Mouse (Mus musculus): Measurements from ENCODE around the gene Slc7a15. TPM values are rescaled to one million over a fixed set of nuclear protein-coding genes. Genes with fewer than 3 reads are reported as not detected.
"Not testable (repeated sequence)": the region's sequence is repeated elsewhere in the genome, so short reads cannot be mapped to it uniquely, and the experiment has no call there.

Slc7a15 gene
- under 1 TPM in 1 of 2 experiments, not detected in 1; 0.24 TPM for total RNA-seq (2021)
- long read RNA-seq, experiment 1, partial matches to known transcripts, result 0 of 1 reads
- long read RNA-seq, experiment 1, other reads (novel, unspliced or antisense), result 1 of 1 reads
- long read RNA-seq, experiment 2, result 0 reads

DNA sequence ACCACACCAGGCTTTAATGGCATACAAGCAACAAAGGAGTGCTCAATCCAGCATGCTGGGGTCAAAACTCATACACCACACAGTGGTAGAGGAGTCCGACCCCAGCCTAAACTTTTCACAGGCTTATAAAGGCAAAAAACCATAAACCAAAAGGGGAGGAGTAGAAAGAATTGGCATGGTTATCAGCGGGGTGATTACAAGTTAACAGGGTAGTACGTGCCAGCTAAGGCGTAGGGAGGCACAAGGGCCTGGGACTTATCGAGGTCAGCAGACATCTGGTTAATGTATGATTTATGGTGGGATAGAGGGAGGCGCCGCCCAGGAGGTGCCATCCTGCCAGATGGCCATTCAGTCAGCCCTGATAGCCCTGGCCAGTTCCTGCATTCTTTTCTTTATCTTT lies at the start of gene Slc7a15:
Gene Slc7a15 (minus strand): TSS at position 101 of the 400 bp plus-strand sequence.
- not testable (repeated sequence) for DNase-seq

DNA sequence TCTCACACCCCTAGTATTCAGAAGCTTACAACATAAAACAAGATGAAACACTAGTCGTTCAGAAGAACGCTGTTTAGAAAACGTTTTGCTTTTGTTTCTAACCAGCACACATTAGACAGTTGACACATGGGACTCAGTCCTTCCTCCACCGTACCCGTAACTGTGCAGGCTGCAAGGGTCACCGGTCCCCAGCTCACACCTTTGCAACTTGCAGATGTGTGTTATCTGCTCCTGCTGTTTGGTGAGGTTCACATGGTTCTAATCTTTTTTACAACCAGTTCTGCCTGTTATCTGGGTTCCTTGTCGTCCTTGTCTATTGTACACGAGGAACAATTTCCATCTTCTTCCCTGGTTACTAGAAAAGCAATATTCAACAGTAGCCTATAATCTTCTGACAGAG lies 49.3 kb upstream of the Slc7a15 start:
- not testable (repeated sequence) for DNase-seq

DNA sequence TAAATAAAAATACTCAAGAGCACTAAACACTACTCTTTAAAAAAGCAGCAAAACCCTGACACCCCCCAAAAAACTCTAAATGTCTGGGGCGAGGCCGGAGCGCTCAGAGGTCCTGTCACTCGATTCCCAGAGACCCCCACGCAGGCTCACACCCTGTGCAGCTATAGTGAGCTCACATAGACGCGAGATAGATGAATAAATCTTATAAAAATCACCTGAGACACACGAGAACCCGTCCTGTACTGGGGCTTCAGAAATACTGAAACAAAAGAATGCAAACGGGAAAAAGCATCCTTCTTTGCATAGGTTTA lies 42.5 kb upstream of the Slc7a15 start:
- peak; percentile 25 for DNase-seq

DNA sequence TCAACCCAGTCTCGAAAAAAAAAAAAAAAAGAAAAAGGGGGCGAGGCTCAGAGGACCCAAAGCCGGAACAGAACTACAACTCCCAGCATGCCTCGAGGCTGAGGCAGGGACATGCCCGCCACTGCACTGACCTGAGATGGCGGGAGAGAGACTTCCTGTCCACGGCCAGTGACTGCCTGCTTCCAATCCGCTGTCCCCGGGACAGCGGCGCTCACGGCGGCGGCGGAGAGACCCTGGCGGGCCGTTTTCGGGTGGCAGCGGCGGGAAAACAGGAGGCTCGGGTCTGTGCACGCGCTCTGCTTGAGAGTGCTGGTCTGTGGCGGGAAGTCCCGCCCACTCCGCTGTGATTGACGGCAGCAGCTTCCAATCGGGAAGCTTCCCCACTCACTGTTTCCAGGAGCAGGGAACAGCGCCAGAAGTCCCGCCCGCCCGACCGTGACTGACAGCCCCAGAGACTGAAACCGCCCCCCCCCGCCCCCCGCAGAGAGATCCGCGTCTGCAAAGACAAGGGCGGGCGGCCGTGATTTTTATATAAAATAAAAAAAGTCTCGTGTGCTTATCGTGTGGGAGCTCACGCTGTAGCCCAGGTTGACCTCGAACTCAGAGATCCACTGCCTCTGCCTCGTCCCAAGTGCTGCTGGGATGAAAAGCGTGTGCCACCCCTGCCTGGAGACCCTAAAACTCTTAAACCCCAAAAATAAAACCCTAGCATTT lies 42.0 kb upstream of the Slc7a15 start:
- peak; percentile 100 for DNase-seq

DNA sequence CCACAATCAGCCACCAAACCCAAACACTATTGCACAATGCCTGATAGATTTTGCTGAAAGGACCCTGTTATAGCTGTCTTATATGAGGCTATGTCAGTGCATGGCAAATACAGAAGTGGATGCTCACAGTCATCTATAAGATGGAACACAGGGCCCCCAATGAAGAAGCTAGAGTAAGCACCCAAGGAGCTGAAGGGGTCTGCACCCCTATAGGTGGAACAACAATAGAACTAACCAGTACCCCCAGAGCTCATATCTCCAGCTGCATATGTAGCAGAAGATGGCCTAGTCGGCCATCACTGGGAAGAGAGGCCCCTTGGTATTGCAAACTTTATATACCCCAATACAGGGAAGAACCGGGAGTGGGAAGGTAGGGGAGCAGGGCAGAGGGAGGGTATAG lies 41.3 kb upstream of the Slc7a15 start:
- not testable (repeated sequence) for DNase-seq

DNA sequence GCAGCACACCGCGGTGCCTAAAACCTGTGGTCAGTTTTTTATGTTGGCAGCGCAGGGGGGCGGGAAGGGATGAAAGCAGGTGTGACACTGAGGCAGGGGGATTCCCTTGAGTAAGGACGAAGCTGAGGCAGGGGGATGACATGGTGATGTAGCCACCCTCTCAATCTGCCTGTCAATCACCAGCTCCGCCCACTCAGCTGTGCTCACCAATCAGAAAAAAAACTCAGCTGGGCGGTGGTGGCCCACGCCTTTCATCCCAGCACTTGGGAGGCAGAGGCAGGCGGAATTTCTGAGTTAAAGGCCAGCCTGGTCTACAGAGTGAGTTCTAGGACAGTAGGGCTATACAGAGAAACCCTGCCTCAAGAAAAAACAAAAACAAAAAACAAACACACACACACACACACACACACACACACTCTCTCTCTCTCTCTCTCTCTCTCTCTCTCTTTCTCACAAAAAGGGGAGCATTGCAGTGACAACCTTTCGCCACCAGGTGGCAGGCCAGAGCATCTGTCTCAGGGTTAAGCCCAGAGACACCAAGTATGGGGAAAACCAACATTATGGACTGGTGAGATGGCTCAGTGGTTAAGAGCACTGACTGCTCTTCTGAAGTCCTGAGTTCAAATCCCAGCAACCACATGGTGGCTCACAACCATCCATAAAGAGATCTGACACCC lies 39.7 kb upstream of the Slc7a15 start:
- peak; percentile 88 for DNase-seq

DNA sequence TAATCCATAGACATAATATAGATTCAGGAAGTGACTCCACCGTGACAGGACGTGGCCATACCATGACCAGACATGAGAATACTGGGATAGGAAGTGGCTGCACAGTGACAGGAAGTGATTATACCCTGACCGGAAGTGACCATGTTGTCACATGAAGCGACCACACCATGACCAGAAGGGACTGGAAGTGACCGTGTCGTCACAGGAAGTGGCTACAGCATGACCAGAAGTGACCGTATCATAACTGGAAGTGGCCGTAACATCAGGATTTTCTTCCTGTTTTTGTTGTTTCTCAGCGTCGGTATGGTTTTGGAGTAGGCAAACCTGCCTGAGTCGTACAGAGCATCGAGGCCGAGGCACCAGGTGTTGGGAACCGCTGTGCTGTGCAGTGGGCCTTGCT lies 38.1 kb upstream of the Slc7a15 start:
- no peak for DNase-seq

DNA sequence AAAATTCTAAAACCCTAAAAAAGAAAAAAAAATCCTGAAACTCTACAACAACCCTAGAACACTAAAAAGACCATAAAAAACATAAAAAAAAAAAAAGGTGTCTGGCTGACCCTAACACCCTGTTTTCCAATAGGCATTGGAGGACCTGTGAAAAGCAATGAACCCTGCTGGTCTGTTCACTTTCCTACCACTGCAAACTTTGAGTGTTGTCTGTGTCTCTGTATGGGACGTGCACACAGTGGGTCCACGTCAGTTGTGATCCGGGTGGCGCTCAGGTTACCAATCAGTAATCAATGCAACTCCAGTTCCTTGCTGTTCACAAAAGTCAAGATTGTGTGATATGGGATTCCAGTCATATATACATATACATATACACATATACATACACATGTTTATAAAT lies 36.7 kb upstream of the Slc7a15 start:
- no peak for DNase-seq

DNA sequence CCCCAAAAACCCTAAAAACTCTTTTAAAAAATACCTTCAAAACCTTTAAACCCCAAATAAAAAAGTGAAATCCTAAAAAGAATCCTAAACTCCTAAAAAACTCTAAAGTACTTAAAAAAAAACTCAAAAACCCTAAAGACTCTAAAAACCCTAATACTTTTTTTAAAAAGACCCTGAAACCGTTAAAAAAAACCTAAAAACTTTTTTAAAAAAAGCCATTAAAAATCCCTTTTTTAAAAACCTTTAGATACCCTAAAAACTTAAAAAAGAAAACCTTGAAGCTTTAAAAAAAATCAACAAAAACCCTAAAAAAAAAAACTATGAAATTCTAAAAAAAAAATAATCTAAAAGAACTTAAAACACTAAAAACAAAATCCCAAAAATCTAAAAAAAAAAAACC lies 35.4 kb upstream of the Slc7a15 start:
- DNase-seq, result no peak

DNA sequence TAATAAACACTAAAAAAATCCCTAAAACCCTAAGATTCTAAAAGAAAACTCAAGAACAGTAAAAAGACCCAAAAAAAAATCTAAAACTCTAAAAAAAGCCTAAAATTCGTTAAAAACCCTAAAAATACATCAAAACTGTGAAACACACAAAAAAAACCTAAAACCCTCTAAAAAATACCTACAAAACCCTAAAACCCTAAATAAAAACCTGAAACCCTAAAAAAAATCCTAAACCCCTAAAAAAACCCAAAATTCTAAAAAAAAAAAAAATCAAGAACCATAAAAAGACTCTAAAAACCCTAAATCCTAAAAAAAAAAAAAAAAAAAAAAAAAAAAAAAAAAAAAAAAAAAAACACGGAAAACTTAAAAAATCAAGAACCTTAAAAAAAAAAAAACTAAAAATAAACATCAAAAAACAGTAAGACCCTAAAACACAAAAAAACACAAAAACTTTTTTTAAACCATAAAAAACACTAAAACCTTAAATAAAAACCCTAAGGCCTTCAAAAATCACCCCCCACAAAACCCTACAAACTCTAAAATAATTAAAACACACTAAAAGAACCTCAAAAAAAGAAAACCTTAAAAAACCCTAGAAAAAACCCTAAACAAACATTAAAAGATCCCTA lies 34.0 kb upstream of the Slc7a15 start:
- no peak for DNase-seq

DNA sequence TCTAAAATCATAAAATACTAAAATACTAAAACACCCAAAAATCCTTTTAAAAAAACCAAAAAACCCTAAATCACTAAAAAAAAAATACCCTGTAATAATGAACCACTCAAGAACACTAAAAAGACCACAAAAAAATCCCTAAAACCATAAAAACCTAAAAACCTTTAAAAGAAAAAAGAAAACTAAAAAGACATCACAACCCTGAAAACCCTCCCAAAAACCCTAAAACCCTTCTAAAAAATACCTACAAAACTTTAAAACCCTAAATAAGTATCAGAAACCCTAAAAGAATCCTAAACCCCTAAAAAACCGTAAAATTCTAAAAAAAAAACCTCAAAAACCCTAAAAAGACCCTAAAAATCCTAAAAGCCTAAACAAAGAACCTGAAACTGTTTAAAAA lies 32.8 kb upstream of the Slc7a15 start:
- DNase-seq, result no peak

DNA sequence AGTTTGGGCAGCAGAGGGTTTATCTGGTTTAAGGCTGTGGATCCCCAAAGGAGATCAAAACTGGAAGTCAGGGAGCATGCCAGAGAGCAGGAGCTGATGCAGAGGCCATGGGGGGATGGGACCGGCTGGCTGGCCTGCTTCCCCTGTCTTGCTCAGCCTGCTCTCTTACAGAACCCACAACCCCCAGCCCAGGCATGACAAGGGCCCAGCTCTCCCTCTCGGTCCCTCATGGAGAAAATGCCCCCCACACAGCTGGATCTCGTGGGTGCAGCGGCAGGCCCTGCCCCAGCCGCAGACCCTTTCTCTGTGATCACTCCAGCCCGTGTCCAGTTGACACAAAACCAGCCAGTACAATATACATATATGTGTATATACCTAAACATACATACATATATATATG lies 30.7 kb upstream of the Slc7a15 start:
- DNase-seq, result peak; percentile 4

DNA sequence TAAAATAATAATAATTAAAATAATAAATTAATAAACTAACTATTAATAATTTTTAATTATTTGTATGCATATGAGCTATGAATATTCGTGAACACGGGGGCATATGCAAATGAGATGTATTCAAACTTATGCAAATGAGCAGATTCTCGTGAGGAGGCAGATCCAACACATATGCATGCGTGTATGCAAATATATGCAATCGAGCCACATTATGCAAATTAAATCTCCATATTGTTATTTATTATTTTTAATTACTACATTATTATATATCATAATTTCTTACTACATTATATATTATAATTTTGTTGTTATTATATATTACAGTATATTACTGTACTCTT lies 21.8 kb upstream of the Slc7a15 start:
- no peak for DNase-seq

DNA sequence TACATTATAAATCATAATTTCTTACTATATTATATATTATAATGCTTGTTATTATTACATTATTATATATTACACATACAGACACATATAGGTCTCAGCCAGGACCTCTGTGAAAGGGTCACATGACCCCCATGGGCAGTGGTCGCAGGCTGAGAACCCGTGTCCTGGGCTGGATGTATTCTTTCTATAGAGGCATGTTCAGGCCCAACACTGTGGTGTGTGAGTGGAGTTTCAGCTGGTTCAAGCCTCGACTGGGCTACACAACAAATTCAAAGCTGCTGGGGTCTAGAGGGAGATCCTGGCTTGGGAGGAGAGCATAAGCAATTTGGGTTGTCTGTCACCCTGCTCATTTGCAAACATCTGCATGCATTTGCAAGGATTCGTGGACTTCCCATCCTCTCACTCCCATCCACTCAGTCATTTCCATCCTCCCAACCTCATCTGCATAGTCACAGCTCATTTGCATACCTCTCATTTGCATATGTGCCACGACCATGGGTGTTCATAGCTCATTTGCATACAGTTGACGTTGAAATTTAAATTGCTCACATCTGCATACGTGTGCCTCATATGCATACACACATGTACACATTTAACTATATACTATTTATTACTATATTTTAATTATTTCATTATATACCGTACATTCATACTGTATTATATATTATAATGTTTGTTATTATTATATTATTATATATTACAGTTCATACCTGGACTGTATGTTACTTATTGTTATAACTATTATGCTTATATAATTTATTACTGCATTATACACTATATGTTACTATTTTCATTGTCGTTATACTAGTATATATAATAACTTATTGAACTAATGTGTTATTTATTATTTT lies 21.2 kb upstream of the Slc7a15 start:
- no peak for DNase-seq

DNA sequence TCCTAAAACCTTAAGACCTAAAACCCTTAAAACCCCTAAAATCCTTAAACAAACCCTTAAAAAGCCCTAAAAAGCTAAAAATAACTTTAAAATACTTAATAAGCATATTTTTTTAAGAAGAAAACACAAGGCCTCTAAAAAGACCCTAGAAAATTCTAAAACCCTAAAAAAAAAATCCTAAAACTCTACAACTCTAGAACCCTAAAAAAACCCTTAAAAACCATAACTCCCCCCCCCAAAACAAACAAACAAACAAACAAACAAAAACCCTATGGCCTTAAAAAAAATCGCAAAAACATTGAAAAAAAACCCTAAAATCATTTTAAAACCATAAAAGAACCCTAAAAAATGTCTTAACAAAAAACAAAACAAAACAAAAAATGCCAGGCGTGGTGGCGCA lies 19.4 kb upstream of the Slc7a15 start:
- DNase-seq, result no peak

DNA sequence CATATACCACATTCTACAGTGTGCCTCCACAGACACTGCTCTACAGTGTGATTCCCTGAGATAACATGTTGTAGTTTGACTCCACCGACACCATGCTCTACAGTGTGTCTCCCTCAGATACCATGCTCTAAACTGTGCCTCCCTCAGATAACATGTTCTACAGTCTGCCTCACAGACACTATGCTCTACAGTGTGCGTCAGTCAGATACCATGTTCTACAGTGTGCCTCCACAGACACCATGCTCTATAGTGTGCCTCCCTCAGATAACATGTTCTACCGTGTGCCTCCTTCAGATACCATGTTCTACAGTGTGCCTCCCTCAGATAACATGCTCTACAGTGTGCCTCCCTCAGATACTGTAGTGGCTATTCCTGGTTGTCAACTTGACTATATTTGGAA lies 10.2 kb upstream of the Slc7a15 start:
- no peak for DNase-seq

DNA sequence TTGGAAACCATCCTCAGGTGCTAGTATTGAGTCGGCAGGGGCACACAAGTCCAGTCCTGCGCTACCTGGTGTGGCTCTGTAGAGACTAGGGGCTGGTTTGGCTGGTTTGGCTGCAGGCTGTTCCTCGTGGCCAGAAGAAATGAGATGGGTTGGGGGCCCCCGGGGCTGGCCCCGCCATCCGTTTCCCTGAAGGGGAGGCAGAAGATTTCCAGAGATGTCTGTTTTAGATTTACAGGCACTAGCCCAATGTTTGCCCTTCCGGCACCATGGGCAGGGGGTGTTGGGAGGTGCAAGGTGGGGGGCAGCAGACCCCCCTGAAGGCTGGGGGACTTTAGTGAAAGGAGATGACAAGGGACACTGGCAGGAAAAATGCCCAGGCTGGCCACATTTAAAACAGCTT lies 3.3 kb downstream of the Slc7a15 start:
- DNase-seq, result no peak

DNA sequence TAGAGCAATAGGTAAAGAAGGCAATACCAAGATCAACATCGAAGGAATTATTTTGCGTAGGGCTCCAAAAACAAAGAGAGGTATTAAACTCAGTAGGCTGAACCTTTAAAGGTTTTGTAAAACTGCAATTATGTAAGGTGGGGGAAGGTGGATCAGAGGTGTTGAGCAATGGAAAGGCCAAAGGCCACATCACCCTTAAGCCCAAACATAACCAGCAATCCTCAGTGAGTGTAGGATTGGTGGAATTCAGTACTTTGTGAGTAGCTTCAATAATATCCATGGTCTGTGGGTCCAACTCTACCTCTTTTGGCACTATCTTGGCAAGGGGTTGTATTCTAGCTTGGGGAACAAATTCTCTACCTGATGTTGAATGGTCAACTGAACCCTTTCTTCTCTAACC lies 7.5 kb downstream of the Slc7a15 start:
- DNase-seq, result not testable (repeated sequence)

DNA sequence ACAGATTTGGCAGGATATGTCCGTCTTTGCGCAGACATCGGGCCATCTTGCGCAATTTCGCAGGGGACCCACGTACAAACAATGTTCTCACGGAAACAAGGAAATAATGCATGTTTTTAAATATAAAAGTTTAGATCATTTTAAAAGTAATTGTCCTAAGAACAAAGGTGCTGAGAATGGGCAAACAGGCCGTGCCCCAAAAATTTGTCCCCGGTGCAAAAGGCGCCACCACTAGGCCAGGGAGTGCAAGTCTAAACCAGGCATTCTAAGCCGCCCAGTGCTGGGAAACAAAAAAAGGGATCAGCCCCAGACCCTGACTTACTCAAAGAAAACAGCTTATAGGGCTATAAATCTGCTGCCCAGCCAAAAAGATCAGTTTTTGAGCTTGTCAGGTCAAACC lies 25.5 kb downstream of the Slc7a15 start:
- DNase-seq, result no peak

DNA sequence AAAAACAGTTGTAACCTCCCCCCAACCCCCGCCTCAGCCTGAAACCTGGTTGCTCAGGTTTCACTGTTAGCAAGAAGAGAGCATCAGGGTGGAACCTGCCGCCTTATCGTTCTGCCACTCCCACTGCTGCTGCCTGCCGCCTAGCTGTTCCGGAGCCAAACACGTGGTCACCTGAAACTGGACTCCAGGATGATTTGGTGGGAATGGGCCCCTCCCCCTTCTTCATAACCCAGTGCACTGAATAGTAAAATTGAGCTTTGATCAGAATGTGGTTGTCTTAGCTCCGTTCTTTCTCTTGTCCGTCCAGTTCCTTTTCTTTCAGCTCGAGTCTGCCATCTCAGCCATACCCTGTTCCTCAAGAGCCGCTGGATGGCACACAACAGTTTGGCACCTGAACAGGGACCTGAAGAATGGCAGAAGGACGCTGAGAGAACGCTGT lies 26.9 kb downstream of the Slc7a15 start:
- not testable (repeated sequence) for DNase-seq

DNA sequence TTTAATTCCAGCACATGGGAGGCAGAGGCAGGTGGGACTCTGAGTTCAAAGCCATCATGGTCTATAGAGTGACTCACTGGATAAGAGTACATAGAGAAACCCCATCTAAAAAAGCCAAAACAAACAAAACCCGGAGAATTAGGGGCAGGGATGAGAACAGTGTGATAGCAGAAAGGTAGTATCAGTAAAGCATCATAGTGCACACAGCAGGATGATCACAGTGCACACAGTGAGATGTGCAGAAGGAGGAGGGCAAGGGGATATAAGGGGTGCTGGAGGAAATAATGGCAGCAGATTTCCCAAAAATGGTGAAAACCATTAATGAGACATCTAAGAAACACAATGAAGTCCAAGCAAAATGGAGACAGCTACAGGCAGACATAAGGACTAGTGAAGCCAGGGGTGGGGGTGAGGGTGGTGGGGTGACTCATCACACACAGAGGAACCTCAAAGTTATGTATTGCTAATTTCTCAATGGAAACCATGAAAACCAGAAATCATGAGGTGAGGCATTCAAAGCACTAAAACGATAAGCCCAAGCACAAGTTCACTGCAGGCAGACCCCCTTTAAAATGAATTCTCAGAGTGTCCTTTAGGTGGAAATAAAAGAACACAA lies 27.5 kb downstream of the Slc7a15 start:
- not testable (repeated sequence) for DNase-seq

DNA sequence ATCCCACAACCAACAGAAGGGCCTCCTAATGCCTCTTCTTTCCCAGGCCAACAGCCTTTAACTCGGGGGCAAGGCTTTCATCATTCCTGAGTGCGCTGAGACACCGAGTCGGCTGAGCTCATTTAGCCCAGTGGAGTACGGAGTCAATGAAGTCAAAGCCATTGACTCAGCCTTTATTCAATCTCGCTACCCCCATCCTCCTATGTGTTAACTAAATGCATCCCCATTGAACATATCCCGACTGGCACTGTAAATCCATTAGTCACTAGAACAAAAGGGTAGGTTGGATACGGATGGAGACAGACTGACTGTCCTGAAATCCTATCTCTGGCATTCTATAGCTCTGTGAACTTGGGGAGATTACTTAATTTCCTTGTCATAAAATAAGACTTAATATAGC lies 36.7 kb downstream of the Slc7a15 start:
- not testable (repeated sequence) for DNase-seq

Data from adrenal gland, postnatal 10 days (tissue).